8 mouse cellular contexts compared by ENCODE assay signal in genomic region chr11:84794496-84795113, GRCm38 (mm10). TPM values are rescaled to one million over a fixed set of nuclear protein-coding genes. Genes with fewer than 3 reads are reported as not detected.
A peak's percentile ranks its signal among the peaks of the same experiment; 100 is the strongest.
DNase-seq lines count a peak whose midpoint lies in the region; ATAC-seq lines count a peak whose summit lies in the region.
"Had no signal": no experiment of that assay in that cellular context is flagged by ENCODE, and none has a peak within 500 bp of the region (broad histone marks: within the 10 kb centered on the region; RNA-seq: fewer than 3 reads in every experiment).

No protein-coding gene starts in this region.

- no peaks in the 10 kb centered on the region; the same call in 1 of the 2 replicates for H3K27me3 ChIP-seq in intestine, embryonic 16.5 days (replicated peaks; ENCODE audit: control insufficient read depth, insufficient read depth, low read length)
- H3K27me3 ChIP-seq in midbrain, embryonic 10.5 days (ENCODE audit: low read depth, poor library complexity, severe bottlenecking): peaks cover 63% of the 10 kb centered on the region

- no peak overlapping the region for H3K4me3 ChIP-seq in intestine, embryonic 16.5 days (ENCODE audit: low read length)
- peak overlapping the region; percentile 32 for H3K4me3 ChIP-seq in midbrain, embryonic 10.5 days
- H3K4me3 ChIP-seq: myocyte had no signal

- WGBS in intestine, embryonic 16.5 days: 9% methylated on average over 17 of the region's 17 CpGs
- 13% methylated on average over 17 of the region's 17 CpGs for WGBS in midbrain, embryonic 10.5 days

- H3K9me3 ChIP-seq in intestine, embryonic 16.5 days (ENCODE audit: control insufficient read depth, low read length): no peaks in the 10 kb centered on the region
- no peaks in the 10 kb centered on the region for H3K9me3 ChIP-seq in midbrain, embryonic 10.5 days (replicated peaks)

- no peak overlapping the region for H3K9ac ChIP-seq in intestine, embryonic 16.5 days (ENCODE audit: low read depth, low read length)

- H3K4me1 ChIP-seq in intestine, embryonic 16.5 days (ENCODE audit: control insufficient read depth, insufficient read depth, low read length): no peaks in the 10 kb centered on the region
- H3K4me1 ChIP-seq in midbrain, embryonic 10.5 days: peaks cover 32% of the 10 kb centered on the region

- no peak overlapping the region for H3K27ac ChIP-seq in intestine, embryonic 16.5 days (ENCODE audit: low read length)
- H3K27ac ChIP-seq in midbrain, embryonic 10.5 days (replicated peaks): peak overlapping the region; percentile 1; the same call in 1 of the 2 replicates

- DNase-seq in adrenal gland, adult 2 months: peak; percentile 60
- DNase-seq in embryo, embryonic 10.5 days (ENCODE audit: low spot score): peak; percentile 90
- peak; percentile 47 to 69 for DNase-seq in gastrocnemius, postnatal 4 days (ENCODE audit: low spot score in 2 of 2)
- peak; percentile 78 to 83 for DNase-seq in left cerebral cortex, postnatal 14 days (ENCODE audit: low spot score in 2 of 2)
- DNase-seq in midbrain, embryonic 10.5 days (ENCODE audit: low spot score): peak; percentile 89
- peak; percentile 20 to 55 for DNase-seq in spleen, adult 18-20 months

- intact Hi-C loops in left cerebral cortex, postnatal 14 days (cut with DNase I): loop anchor here (2.0 to 5.0 kb wide), 4 partner anchors 72 to 532 kb away; partner anchors contain the start of gene Aatf

- peak; percentile 74; the same call in 1 of the 2 replicates for ATAC-seq in intestine, embryonic 16.5 days

- no peaks in the 10 kb centered on the region for H3K36me3 ChIP-seq in intestine, embryonic 16.5 days (ENCODE audit: control insufficient read depth, insufficient read depth, low read length)
- no peaks in the 10 kb centered on the region for H3K36me3 ChIP-seq in midbrain, embryonic 10.5 days

- no peak overlapping the region for H3K4me2 ChIP-seq in intestine, embryonic 16.5 days (ENCODE audit: low read depth, low read length)

RNA-seq across cellular contexts. Expression of gene Mrm1, which starts 24.7 kb away (rescaled TPM):
- 10 to 100 TPM; 12.1 to 19.1 TPM for total RNA-seq in adrenal gland, adult 2 months (2021)
- polyA plus RNA-seq in adrenal gland, adult 2 months (2012; rRNA removed): 20.8 and 23.1 TPM in 2 replicates
- 1 to 10 TPM; 6.5 to 6.7 TPM for total RNA-seq in gastrocnemius, postnatal 4 days (2021)
- 14.6 and 15.0 TPM in 2 replicates for polyA plus RNA-seq in intestine, embryonic 16.5 days (2015; fragmentation: Nextera tagmentation; extraction: Ambion mirVana)
- 10 to 100 TPM; 17.0 to 17.2 TPM for total RNA-seq in left cerebral cortex, postnatal 14 days (2021)
- polyA plus RNA-seq in midbrain, embryonic 10.5 days (2016; fragmentation: Nextera tagmentation; extraction: Ambion mirVana): 14.6 and 16.2 TPM in 2 replicates

RNA-seq across cellular contexts. Expression of gene Dhrs11, which starts 34.2 kb away (rescaled TPM):
- total RNA-seq in adrenal gland, adult 2 months (2021): 10 to 100 TPM; 41.6 to 42.4 TPM
- 88.1 and 97.1 TPM in 2 replicates for polyA plus RNA-seq in adrenal gland, adult 2 months (2012; rRNA removed)
- 10 to 100 TPM; 13.7 to 16.9 TPM for total RNA-seq in gastrocnemius, postnatal 4 days (2021)
- polyA plus RNA-seq in intestine, embryonic 16.5 days (2015; fragmentation: Nextera tagmentation; extraction: Ambion mirVana): 105 and 126 TPM in 2 replicates
- 1 to 10 TPM; 7.2 to 7.6 TPM for total RNA-seq in left cerebral cortex, postnatal 14 days (2021)
- 12.0 and 12.8 TPM in 2 replicates for polyA plus RNA-seq in midbrain, embryonic 10.5 days (2016; fragmentation: Nextera tagmentation; extraction: Ambion mirVana)

Comparison
In these comparisons a context has a peak if more than half of its experiments do, and no peak if none do; other contexts are left out.
1. DNase-seq: peak in every context shown above with its lines; median percentile 90 in embryo, embryonic 10.5 days; 89 in midbrain, embryonic 10.5 days; 80 in left cerebral cortex, postnatal 14 days; 60 in adrenal gland, adult 2 months; 58 in gastrocnemius, postnatal 4 days; 38 in spleen, adult 18-20 months.